In the genomic region with DNA sequence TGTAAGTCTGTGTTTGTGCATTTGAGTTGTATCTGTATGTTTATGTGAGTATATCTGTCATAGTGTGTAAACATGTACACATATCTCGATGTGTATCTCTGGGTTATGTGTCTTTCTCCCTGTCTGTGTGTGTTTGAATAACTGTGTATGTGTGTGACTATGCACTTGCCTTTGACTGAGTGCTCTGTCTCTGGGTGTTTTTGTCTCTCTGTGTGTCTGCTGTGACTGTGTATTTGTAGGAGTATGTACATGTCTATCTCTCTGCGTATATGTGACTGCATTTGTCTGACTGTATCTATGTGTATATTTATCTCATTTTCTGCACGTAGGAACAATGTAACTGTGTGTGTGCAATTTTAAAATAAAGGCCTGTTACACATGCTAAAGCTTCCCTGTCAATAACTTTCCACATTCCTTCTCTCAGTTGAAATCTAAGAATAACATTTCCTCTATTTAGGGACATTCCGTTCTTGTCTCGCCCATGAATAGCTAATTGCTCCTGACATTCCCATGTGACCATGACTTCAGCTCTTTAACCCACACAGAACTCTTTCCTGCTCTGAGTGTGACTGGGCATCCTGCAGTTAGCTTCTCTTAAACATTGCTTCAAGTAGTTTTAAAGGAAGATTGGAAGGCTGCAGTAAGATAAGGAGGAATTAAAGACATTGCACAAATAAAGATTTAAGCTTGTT, we compare ENCODE assay signal across 10 mouse cellular contexts.
DNase-seq lines count a peak whose midpoint lies in the region; ATAC-seq and TF ChIP-seq lines count a peak whose summit lies in the region.
"Had no signal": no experiment of that assay in that cellular context is flagged by ENCODE, and none has a peak within 500 bp of the region (broad histone marks: within the 10 kb centered on the region; RNA-seq: fewer than 3 reads in every experiment).

No protein-coding gene starts in this region.

- no peak for TF ChIP-seq CTCF in C2C12 (IDR thresholded peaks at IDR 0.05; ENCODE audit: control insufficient read depth, insufficient read depth, insufficient read length)
- no peak for TF ChIP-seq CTCF in intestine, postnatal 0 days (IDR thresholded peaks at IDR 0.05; ENCODE audit: low read depth)

- peak; percentile 17 for DNase-seq in gastrocnemius, postnatal 25 days
- no peak for DNase-seq in gastrocnemius, postnatal 10 days
- DNase-seq in right cerebral cortex, postnatal 4 days: no peak
- no peak for DNase-seq in thymus, postnatal 25 days
- DNase-seq in urinary bladder, postnatal 25 days (ENCODE audit: low spot score): no peak
- DNase-seq: thymus, postnatal 4 days had no signal

- no peaks in the 10 kb centered on the region for H3K79me2 ChIP-seq in C2C12 (ENCODE audit: control insufficient read depth, insufficient read depth)

- no peaks in the 10 kb centered on the region for H3K79me3 ChIP-seq in C2C12 (ENCODE audit: low read depth)

- WGBS in embryonic facial prominence, embryonic 12.5 days: 33% methylated on average over 5 of the region's 5 CpGs
- WGBS in intestine, postnatal 0 days: 38% methylated on average over 5 of the region's 5 CpGs

- no peak overlapping the region for H3K27ac ChIP-seq in embryonic facial prominence, embryonic 12.5 days
- peak overlapping the region; percentile 11; the same call in 1 of the 2 replicates for H3K27ac ChIP-seq in intestine, postnatal 0 days (ENCODE audit: low read depth, low read length)

- no peak overlapping the region for H3K9ac ChIP-seq in embryonic facial prominence, embryonic 12.5 days
- no peak overlapping the region for H3K9ac ChIP-seq in intestine, postnatal 0 days (ENCODE audit: low read depth, low read length)

- H3K4me2 ChIP-seq in embryonic facial prominence, embryonic 12.5 days (replicated peaks): no peak overlapping the region
- H3K4me2 ChIP-seq in intestine, postnatal 0 days (replicated peaks; ENCODE audit: low read depth): no peak overlapping the region

- no peaks in the 10 kb centered on the region for H3K27me3 ChIP-seq in C2C12 (ENCODE audit: control insufficient read depth, insufficient read depth, insufficient read length)
- no peaks in the 10 kb centered on the region for H3K27me3 ChIP-seq in embryonic facial prominence, embryonic 12.5 days
- no peaks in the 10 kb centered on the region for H3K27me3 ChIP-seq in intestine, postnatal 0 days (replicated peaks; ENCODE audit: control insufficient read depth, insufficient read depth, low read length)

- H3K36me3 ChIP-seq in C2C12 (ENCODE audit: control insufficient read depth, insufficient read depth): no peaks in the 10 kb centered on the region
- no peaks in the 10 kb centered on the region for H3K36me3 ChIP-seq in embryonic facial prominence, embryonic 12.5 days
- H3K36me3 ChIP-seq in intestine, postnatal 0 days (ENCODE audit: control insufficient read depth, insufficient read depth): no peaks in the 10 kb centered on the region

- no peak overlapping the region for H3K4me3 ChIP-seq in C2C12 (ENCODE audit: insufficient read depth, poor library complexity, severe bottlenecking)
- H3K4me3 ChIP-seq in embryonic facial prominence, embryonic 12.5 days: no peak overlapping the region
- no peak overlapping the region for H3K4me3 ChIP-seq in intestine, postnatal 0 days (ENCODE audit: low read depth, low read length)
- H3K4me3 ChIP-seq: erythroblast, embryonic 14.5 days had no signal

- peaks cover 5% of the 10 kb centered on the region; the same call in 1 of the 2 replicates for H3K4me1 ChIP-seq in embryonic facial prominence, embryonic 12.5 days
- no peaks in the 10 kb centered on the region for H3K4me1 ChIP-seq in intestine, postnatal 0 days (replicated peaks; ENCODE audit: control insufficient read depth, insufficient read depth, low read length)

- H3K9me3 ChIP-seq in embryonic facial prominence, embryonic 12.5 days: no peaks in the 10 kb centered on the region
- no peaks in the 10 kb centered on the region for H3K9me3 ChIP-seq in intestine, postnatal 0 days (ENCODE audit: control insufficient read depth)

- H3ac ChIP-seq in C2C12 (ENCODE audit: control insufficient read depth, insufficient read length, low read depth): no peak overlapping the region

- 0 out of 2 replicates have a peak, but pooled peaks have one; percentile 41 for ATAC-seq in embryonic facial prominence, embryonic 12.5 days (ENCODE audit: insufficient number of reproducible peaks, insufficient read depth, low FRiP score, low TSS enrichment)
- peak; percentile 79 for ATAC-seq in intestine, postnatal 0 days

TF ChIP-seq in C2C12, 6 proteins besides CTCF, POLR2A, EP300 and RAD21:
- TF ChIP-seq USF1 (IDR thresholded peaks at IDR 0.05; ENCODE audit: low read depth) (peak; percentile 25), MYOG (IDR thresholded peaks at IDR 0.05; ENCODE audit: control insufficient read depth, extremely low read depth, insufficient read length) (no peak)
